Mouse (Mus musculus) forebrain, embryonic 15.5 days (tissue): ENCODE results near the gene Cfi. TPM values are rescaled to one million over a fixed set of nuclear protein-coding genes. Genes with fewer than 3 reads are reported as not detected.

Source experiments
- ATAC-seq: fragments of 200-750 bp; cut with Nextera tagmentation; replicated peaks from 2 replicates; pipeline ENCODE4 v1.8.0; 2017; ENCODE audit warnings: mild to moderate bottlenecking, moderate TSS enrichment, moderate library complexity
- H3K27ac ChIP-seq: fragments of 300-500 bp; sonication (generic); replicated peaks from 2 replicates; pipeline ENCODE4 v1.5.1; 2015; ENCODE audit warnings: mild to moderate bottlenecking, inconsistent platforms
- H3K27me3 ChIP-seq: fragments of 300-500 bp; sonication (generic); 2 replicates; pipeline ENCODE4 v1.6.1; 2015; ENCODE audit warnings: inconsistent platforms
- H3K36me3 ChIP-seq: fragments of 300-500 bp; sonication (generic); 2 replicates; pipeline ENCODE4 v1.6.1; 2015; ENCODE audit warnings: mild to moderate bottlenecking, inconsistent platforms
- H3K4me1 ChIP-seq: fragments of 300-500 bp; sonication (generic); 2 replicates; pipeline ENCODE4 v1.6.1; 2015; ENCODE audit warnings: inconsistent platforms
- H3K4me2 ChIP-seq: fragments of 300-500 bp; sonication (generic); replicated peaks from 2 replicates; pipeline ENCODE4 v1.6.1; 2015; ENCODE audit warnings: mild to moderate bottlenecking, inconsistent platforms
- H3K4me3 ChIP-seq: fragments of 300-500 bp; sonication (generic); 2 replicates; pipeline ENCODE4 v1.5.1; 2015; ENCODE audit warnings: mild to moderate bottlenecking, inconsistent platforms
- H3K9ac ChIP-seq: fragments of 300-500 bp; sonication (generic); replicated peaks from 2 replicates; pipeline ENCODE4 v1.6.1; 2015; ENCODE audit warnings: mild to moderate bottlenecking, inconsistent platforms
- H3K9me3 ChIP-seq: fragments of 300-500 bp; sonication (generic); 2 replicates; pipeline ENCODE4 v1.6.1; 2016; ENCODE audit warnings: inconsistent platforms
- WGBS: fragments of 180-500 bp; shearing (Covaris S2); methylation state at CpG from one replicate; pipeline ENCODE4 v1.1.7; 2015; ENCODE audit warnings: mixed read lengths; 5-methylcytosine and 5-hydroxymethylcytosine counted together
- polyA plus RNA-seq: library from polyadenylated mRNA; unstranded; fragments of >200 nt; fragmentation: Nextera tagmentation; extraction: Ambion mirVana; gene quantifications from 2 replicates; pipeline ENCODE4 v1.2.1, GENCODE M21; 2015

The Cfi gene
- polyA plus RNA-seq, 1 experiment from 2014 or later, result 0.28 TPM

GRCm38 (mm10) chr3:129903866-129904265, 68.2 kb downstream of the Cfi start:
- Histone ChIP-seq H3K36me3 (peaks cover 6% of the 10 kb centered on the region; the same call in 1 of the 2 replicates), H3K4me1 (peaks cover 13% of the 10 kb centered on the region), H3K27me3 (no peaks in the 10 kb centered on the region), H3K9ac (no peak overlapping the region), H3K9me3 (no peaks in the 10 kb centered on the region), H3K4me2 (no peak overlapping the region), H3K4me3 (no peak overlapping the region), H3K27ac (no peak overlapping the region)
- 86% methylated on average over 8 of the region's 8 CpGs for WGBS
- ATAC-seq, result no peak

GRCm38 (mm10) chr3:129904381-129905132, 68.9 kb downstream of the Cfi start:
- H3K9me3 ChIP-seq, result no peaks in the 10 kb centered on the region
- peaks cover 13% of the 10 kb centered on the region for H3K4me1 ChIP-seq
- H3K36me3 ChIP-seq, result peaks cover 13% of the 10 kb centered on the region; the same call in 1 of the 2 replicates
- no peak for ATAC-seq
- H3K9ac ChIP-seq, result no peak overlapping the region
- no peak overlapping the region for H3K4me2 ChIP-seq
- H3K27ac ChIP-seq, result no peak overlapping the region
- H3K4me3 ChIP-seq, result no peak overlapping the region
- H3K27me3 ChIP-seq, result no peaks in the 10 kb centered on the region
- WGBS, result 90% methylated on average over 7 of the region's 7 CpGs

GRCm38 (mm10) chr3:129912025-129912424, 76.3 kb downstream of the Cfi start:
- ATAC-seq, result no peak
- H3K9me3 ChIP-seq, result no peaks in the 10 kb centered on the region
- H3K4me2 ChIP-seq, result no peak overlapping the region
- peaks cover 28% of the 10 kb centered on the region for H3K36me3 ChIP-seq
- no peaks in the 10 kb centered on the region for H3K27me3 ChIP-seq
- H3K4me3 ChIP-seq, result no peak overlapping the region
- H3K9ac ChIP-seq, result no peak overlapping the region
- H3K27ac ChIP-seq, result no peak overlapping the region
- no peaks in the 10 kb centered on the region for H3K4me1 ChIP-seq
- 96% methylated on average over 14 of the region's 14 CpGs for WGBS

GRCm38 (mm10) chr3:129913241-129913640, 77.6 kb downstream of the Cfi start:
- Histone ChIP-seq H3K9ac (no peak overlapping the region), H3K4me2 (no peak overlapping the region), H3K4me1 (no peaks in the 10 kb centered on the region), H3K4me3 (no peak overlapping the region), H3K27me3 (no peaks in the 10 kb centered on the region), H3K27ac (no peak overlapping the region), H3K9me3 (no peaks in the 10 kb centered on the region), H3K36me3 (peaks cover 28% of the 10 kb centered on the region)
- WGBS, result 91% methylated on average over 13 of the region's 13 CpGs
- no peak for ATAC-seq

- H3K36me3 ChIP-seq, result peaks cover 10% of the 10 kb centered on the region
- H3K9me3 ChIP-seq, result no peaks in the 10 kb centered on the region
- H3K4me2 ChIP-seq, result no peak overlapping the region
- no peak overlapping the region for H3K27ac ChIP-seq
- H3K4me3 ChIP-seq, result no peak overlapping the region
- no peak for ATAC-seq
- WGBS, result 87% methylated on average over 3 of the region's 3 CpGs
- H3K4me1 ChIP-seq, result no peaks in the 10 kb centered on the region
- H3K9ac ChIP-seq, result no peak overlapping the region
- H3K27me3 ChIP-seq, result no peaks in the 10 kb centered on the region
These were observed 81.7 kb downstream of the Cfi start for GRCm38 (mm10) chr3:129917424-129917823.

GRCm38 (mm10) chr3:129918434-129918833, 82.8 kb downstream of the Cfi start:
- H3K27ac ChIP-seq, result no peak overlapping the region
- H3K4me1 ChIP-seq, result no peaks in the 10 kb centered on the region
- H3K36me3 ChIP-seq, result peaks cover 10% of the 10 kb centered on the region
- ATAC-seq, result peak; percentile 86
- H3K27me3 ChIP-seq, result no peaks in the 10 kb centered on the region
- WGBS, result 9% methylated on average over 13 of the region's 13 CpGs
- no peak overlapping the region for H3K4me2 ChIP-seq
- no peaks in the 10 kb centered on the region for H3K9me3 ChIP-seq
- H3K4me3 ChIP-seq, result no peak overlapping the region
- H3K9ac ChIP-seq, result no peak overlapping the region

GRCm38 (mm10) chr3:129923581-129923980, 87.9 kb downstream of the Cfi start:
- 95% methylated on average over 7 of the region's 7 CpGs for WGBS
- no peak overlapping the region for H3K27ac ChIP-seq
- no peak overlapping the region for H3K4me2 ChIP-seq
- H3K36me3 ChIP-seq, result no peaks in the 10 kb centered on the region
- no peaks in the 10 kb centered on the region for H3K4me1 ChIP-seq
- H3K27me3 ChIP-seq, result no peaks in the 10 kb centered on the region
- no peak overlapping the region for H3K9ac ChIP-seq
- no peak overlapping the region for H3K4me3 ChIP-seq
- ATAC-seq, result no peak
- H3K9me3 ChIP-seq, result no peaks in the 10 kb centered on the region

Other genes starting within 250 kb of the Cfi start
- 1.8 and 2.2 TPM in 2 replicates for gene Egf, start 80.6 kb upstream of the Cfi start, polyA plus RNA-seq
- gene Lrit3, start 31.9 kb upstream of the Cfi start, polyA plus RNA-seq, result not detected in 2 replicates
- 0.23 TPM in 1 of 2 replicates, not detected in the other for gene Rrh, start 13.3 kb upstream of the Cfi start, polyA plus RNA-seq
- 49.3 and 57.8 TPM in 2 replicates for gene Gar1, start 4.5 kb upstream of the Cfi start, polyA plus RNA-seq
- gene Pla2g12a, start 42.7 kb downstream of the Cfi start, polyA plus RNA-seq, result 32.2 and 32.3 TPM in 2 replicates
- gene Casp6, start 65.5 kb downstream of the Cfi start, polyA plus RNA-seq, result 30.8 and 33.4 TPM in 2 replicates
- 6.0 and 7.6 TPM in 2 replicates for gene Mcub, start 134.3 kb downstream of the Cfi start, polyA plus RNA-seq
- gene Sec24b, start 225.7 kb downstream of the Cfi start, polyA plus RNA-seq, result 26.8 and 27.9 TPM in 2 replicates